Comparison of ENCODE assay signal across 10 mouse cellular contexts in genomic region chr17:65701356-65701755, GRCm38 (mm10). TPM values are rescaled to one million over a fixed set of nuclear protein-coding genes. Genes with fewer than 3 reads are reported as not detected.
DNase-seq lines count a peak whose midpoint lies in the region; ATAC-seq and TF ChIP-seq lines count a peak whose summit lies in the region.
"Had no signal": no experiment of that assay in that cellular context is flagged by ENCODE, and none has a peak within 500 bp of the region (broad histone marks: within the 10 kb centered on the region; RNA-seq: fewer than 3 reads in every experiment).

No protein-coding gene starts in this region.

- H3K27me3 ChIP-seq in lung, embryonic 15.5 days = no peaks in the 10 kb centered on the region
- H3K27me3 ChIP-seq in hindbrain, embryonic 15.5 days = no peaks in the 10 kb centered on the region

- 69% methylated on average over 8 of the region's 8 CpGs for WGBS in lung, embryonic 15.5 days
- 60% methylated on average over 8 of the region's 8 CpGs for WGBS in lung, adult 2 months
- 79% methylated on average over 8 of the region's 8 CpGs for WGBS in hindbrain, embryonic 15.5 days
- 66% methylated on average over 8 of the region's 8 CpGs for WGBS in olfactory bulb, adult 2 months

- H3K36me3 ChIP-seq in lung, embryonic 15.5 days = no peaks in the 10 kb centered on the region
- H3K36me3 ChIP-seq in hindbrain, embryonic 15.5 days = no peaks in the 10 kb centered on the region

- no peak for TF ChIP-seq POLR2A in lung, adult 2 months (IDR thresholded peaks at IDR 0.05; ENCODE audit: borderline replicate concordance, extremely low read depth, low read depth, low read length)
- TF ChIP-seq POLR2A in olfactory bulb, adult 2 months (IDR thresholded peaks at IDR 0.05; ENCODE audit: insufficient read depth, low read depth, low read length) = no peak

- H3K4me2 ChIP-seq in lung, embryonic 15.5 days = no peak overlapping the region
- no peak overlapping the region for H3K4me2 ChIP-seq in hindbrain, embryonic 15.5 days

- peaks cover 20% of the 10 kb centered on the region for H3K4me1 ChIP-seq in lung, embryonic 15.5 days
- 0 out of 2 replicates have a peak, but pooled peaks cover 3% of the 10 kb centered on the region for H3K4me1 ChIP-seq in lung, adult 2 months (ENCODE audit: control insufficient read depth, insufficient read depth, low read length)
- peaks cover 33% of the 10 kb centered on the region for H3K4me1 ChIP-seq in hindbrain, embryonic 15.5 days (replicated peaks)
- H3K4me1 ChIP-seq in olfactory bulb, adult 2 months (ENCODE audit: control insufficient read depth, insufficient read depth, low read length) = peaks cover 10% of the 10 kb centered on the region

- intact Hi-C loops in gastrocnemius, adult 2 months (cut with DNase I) = loop anchor here (10.0 kb wide), 1 partner anchor 403 kb away; the partner anchor contains the start of gene Ndufv2

- H3K9ac ChIP-seq in lung, embryonic 15.5 days = no peak overlapping the region
- no peak overlapping the region for H3K9ac ChIP-seq in hindbrain, embryonic 15.5 days
- H3K9ac ChIP-seq: liver, postnatal 0 days had no signal

- no peak for ATAC-seq in lung, embryonic 15.5 days (ENCODE audit: borderline replicate concordance, extremely low read depth, low FRiP score, low TSS enrichment)
- ATAC-seq in hindbrain, embryonic 15.5 days (ENCODE audit: low FRiP score, low read depth) = no peak
- ATAC-seq: liver, postnatal 0 days had no signal

- TF ChIP-seq CTCF in gastrocnemius, adult 2 months (IDR thresholded peaks at IDR 0.05) = no peak
- no peak for TF ChIP-seq CTCF in lung, adult 2 months (IDR thresholded peaks at IDR 0.05; ENCODE audit: insufficient read depth, low read length)
- no peak for TF ChIP-seq CTCF in olfactory bulb, adult 2 months (IDR thresholded peaks at IDR 0.05; ENCODE audit: insufficient read depth, low read depth, low read length)

- H3K9me3 ChIP-seq in lung, embryonic 15.5 days = no peaks in the 10 kb centered on the region
- H3K9me3 ChIP-seq in hindbrain, embryonic 15.5 days = no peaks in the 10 kb centered on the region

- peak overlapping the region; percentile 72 for H3K27ac ChIP-seq in gastrocnemius, adult 2 months
- peak overlapping the region; percentile 77 for H3K27ac ChIP-seq in lung, embryonic 15.5 days
- H3K27ac ChIP-seq in hindbrain, embryonic 15.5 days (replicated peaks) = peak overlapping the region; percentile 77
- H3K27ac ChIP-seq in olfactory bulb, adult 2 months (ENCODE audit: insufficient read depth, low read depth, low read length) = peak overlapping the region; percentile 4

- no peak for DNase-seq in gastrocnemius, adult 2 months
- no peak for DNase-seq in gastrocnemius, postnatal 4 days (ENCODE audit: low spot score in 2 of 2)
- DNase-seq in lung, adult 2 months = no peak
- DNase-seq in ovary, adult 18-20 months (ENCODE audit: low spot score) = no peak
- no peak for DNase-seq in spleen, postnatal 36 days (ENCODE audit: low spot score in 2 of 2)
- DNase-seq: liver, postnatal 0 days had no signal

- H3K4me3 ChIP-seq in gastrocnemius, adult 2 months = peak overlapping the region; percentile 33; the same call in 1 of the 2 replicates
- no peak overlapping the region for H3K4me3 ChIP-seq in lung, embryonic 15.5 days
- H3K4me3 ChIP-seq in lung, adult 2 months (replicated peaks; ENCODE audit: extremely low read depth, low read depth, low read length) = no peak overlapping the region
- H3K4me3 ChIP-seq in hindbrain, embryonic 15.5 days = no peak overlapping the region
- no peak overlapping the region for H3K4me3 ChIP-seq in olfactory bulb, adult 2 months (ENCODE audit: insufficient read depth, low read depth, low read length)

RNA-seq across cellular contexts. Expression of gene Txndc2, which starts 59.4 kb away (rescaled TPM):
- total RNA-seq in gastrocnemius, adult 2 months (2021) = not detected
- total RNA-seq in gastrocnemius, postnatal 4 days (2021) = under 1 TPM; 0.23 to 0.29 TPM
- not detected in 2 replicates for polyA plus RNA-seq in lung, embryonic 15.5 days (2015; fragmentation: Nextera tagmentation; extraction: Ambion mirVana)
- 0.06 and 0.09 TPM in 2 replicates for polyA plus RNA-seq in lung, adult 2 months (2012; rRNA removed)
- polyA plus RNA-seq in hindbrain, embryonic 15.5 days (2015; fragmentation: Nextera tagmentation; extraction: Ambion mirVana) = 0.13 TPM in 1 of 2 replicates, not detected in the other
- polyA plus RNA-seq in olfactory bulb, adult 2 months (2012; ENCODE audit: insufficient read depth, insufficient read length, low replicate concordance, missing spikeins) = not detected in 2 replicates
- total RNA-seq: layer of hippocampus, adult 8-10 months had no signal
- polyA plus RNA-seq: liver, postnatal 0 days had no signal

Comparison
In these comparisons a context has a peak if more than half of its experiments do, and no peak if none do; other contexts are left out.
1. H3K27ac ChIP-seq: peak in every context shown above with its lines; median percentile 77 in lung, embryonic 15.5 days; 77 in hindbrain, embryonic 15.5 days; 72 in gastrocnemius, adult 2 months; 4 in olfactory bulb, adult 2 months.